26 mouse cellular contexts compared by ENCODE assay signal in genomic region chr11:108098306-108098705, GRCm38 (mm10).
DNase-seq lines count a peak whose midpoint lies in the region; ATAC-seq and TF ChIP-seq lines count a peak whose summit lies in the region.
"Had no signal": no experiment of that assay in that cellular context is flagged by ENCODE, and none has a peak within 500 bp of the region (broad histone marks: within the 10 kb centered on the region; RNA-seq: fewer than 3 reads in every experiment).

No protein-coding gene starts in this region.

- DNase-seq in liver, embryonic 11.5 days (ENCODE audit: low spot score): no peak
- DNase-seq in liver (no peak), Patski (ENCODE audit: low read depth, low spot score) (no peak)
- DNase-seq in naive thymus-derived CD4-positive, alpha-beta T cell, adult 2 months (ENCODE audit: low read depth): peak; percentile 7
- DNase-seq in adrenal gland, postnatal 10 days: no peak
- no peak for DNase-seq in thymus, adult 18-20 months
- no peak for DNase-seq in kidney, adult 2 months
- DNase-seq: cerebellum, adult 18-20 months; cerebellum, postnatal 25 days; embryo, embryonic 11 days; gastrocnemius, postnatal 36 days; kidney, adult 9 months; kidney, postnatal 25 days; layer of hippocampus, postnatal 36 days; lung, adult 2 months; lung, postnatal 14 days had no signal

- H3K27me3 ChIP-seq in liver, embryonic 11.5 days (replicated peaks; ENCODE audit: control insufficient read depth, insufficient read depth, low read length): no peaks in the 10 kb centered on the region
- H3K27me3 ChIP-seq in Patski: no peaks in the 10 kb centered on the region
- H3K27me3 ChIP-seq in kidney, adult 2 months (replicated peaks; ENCODE audit: control insufficient read depth, insufficient read depth, low read length): no peaks in the 10 kb centered on the region
- H3K27me3 ChIP-seq: embryonic facial prominence, embryonic 13.5 days; forebrain, embryonic 12.5 days; megakaryocyte, embryonic 14.5 days; neural tube, embryonic 15.5 days had no signal

- H3K4me2 ChIP-seq in liver, embryonic 11.5 days: no peak overlapping the region
- H3K4me2 ChIP-seq: embryonic facial prominence, embryonic 13.5 days; forebrain, embryonic 12.5 days; neural tube, embryonic 15.5 days had no signal

- TF ChIP-seq CTCF in Patski (IDR thresholded peaks at IDR 0.05): no peak
- TF ChIP-seq CTCF in kidney, adult 2 months (conservative IDR thresholded peaks at IDR 0.05; ENCODE audit: insufficient read depth, insufficient read length, low read depth, low read length): no peak

- no peaks in the 10 kb centered on the region; the same call in 1 of the 2 replicates for H3K4me1 ChIP-seq in liver, embryonic 11.5 days (replicated peaks; ENCODE audit: control insufficient read depth, insufficient read depth, low read length)
- no peaks in the 10 kb centered on the region for H3K4me1 ChIP-seq in kidney, adult 2 months (ENCODE audit: control insufficient read depth, insufficient read depth, low read length)
- H3K4me1 ChIP-seq: embryonic facial prominence, embryonic 13.5 days; forebrain, embryonic 12.5 days; neural tube, embryonic 15.5 days had no signal

- WGBS in liver, embryonic 11.5 days: 49% methylated on average over 7 of the region's 7 CpGs
- 60% methylated on average over 7 of the region's 7 CpGs for WGBS in kidney, adult 2 months

- no peak overlapping the region for H3K9ac ChIP-seq in liver, embryonic 11.5 days (ENCODE audit: low read depth, low read length)
- H3K9ac ChIP-seq: embryonic facial prominence, embryonic 13.5 days; forebrain, embryonic 12.5 days; neural tube, embryonic 15.5 days had no signal

- no peak for TF ChIP-seq POLR2A in kidney, adult 2 months (IDR thresholded peaks at IDR 0.05; ENCODE audit: low read depth, low read length)

- peak; percentile 76 for ATAC-seq in liver, embryonic 11.5 days (replicated peaks; ENCODE audit: low FRiP score)
- ATAC-seq in Patski: peak; percentile 21
- peak; percentile 55 for ATAC-seq in inflammation-experienced regulatory T-cells, adult 6 months
- ATAC-seq: midbrain, embryonic 16.5 days had no signal

- H3K4me3 ChIP-seq in liver, embryonic 11.5 days (ENCODE audit: low read depth, low read length): no peak overlapping the region
- H3K4me3 ChIP-seq in kidney, adult 2 months (ENCODE audit: insufficient read depth, low read depth, low read length): no peak overlapping the region
- H3K4me3 ChIP-seq: embryonic facial prominence, embryonic 13.5 days; erythroblast, embryonic 14.5 days; forebrain, embryonic 12.5 days; heart, embryonic 10.5 days; layer of hippocampus, adult 2 months; megakaryocyte, embryonic 14.5 days; myocyte; neural tube, embryonic 15.5 days had no signal

- POLR2A ChIA-PET in Patski (lab: Charles Lee): interaction anchor here (0.6 kb wide), 1 partner anchor 45 kb away, joined by 3 read pairs; no protein-coding TSS in a partner anchor

- in situ Hi-C loops in Patski (cut with MboI; ENCODE audit: low pct_unique_long_range_greater_than_20kb): no loop called here

- CTCF ChIA-PET in Patski (lab: Charles Lee): interaction anchor here (1.3 kb wide), 1 partner anchor 279 kb away, joined by 3 read pairs; no protein-coding TSS in a partner anchor

- H3K9me3 ChIP-seq in liver, embryonic 11.5 days (ENCODE audit: control insufficient read depth, low read length): no peaks in the 10 kb centered on the region
- H3K9me3 ChIP-seq: embryonic facial prominence, embryonic 13.5 days; forebrain, embryonic 12.5 days; heart, embryonic 10.5 days; megakaryocyte, embryonic 14.5 days; neural tube, embryonic 15.5 days had no signal

- H3K27ac ChIP-seq in liver, embryonic 11.5 days (ENCODE audit: low read depth, low read length): no peak overlapping the region
- H3K27ac ChIP-seq in kidney, adult 2 months (ENCODE audit: insufficient read depth, low read depth, low read length): no peak overlapping the region
- H3K27ac ChIP-seq: embryonic facial prominence, embryonic 13.5 days; forebrain, embryonic 12.5 days; heart, embryonic 10.5 days; layer of hippocampus, adult 2 months; neural tube, embryonic 15.5 days had no signal

- no peaks in the 10 kb centered on the region for H3K36me3 ChIP-seq in liver, embryonic 11.5 days (ENCODE audit: control insufficient read depth, insufficient read depth, low read length)
- H3K36me3 ChIP-seq in kidney, adult 2 months (ENCODE audit: control insufficient read depth, insufficient read depth, low read length): no peaks in the 10 kb centered on the region
- H3K36me3 ChIP-seq: embryonic facial prominence, embryonic 13.5 days; forebrain, embryonic 12.5 days; heart, embryonic 10.5 days; neural tube, embryonic 15.5 days had no signal

Comparison
In these comparisons a context has a peak if more than half of its experiments do, and no peak if none do; other contexts are left out.
1. ATAC-seq: peak in every context shown above with its lines; median percentile 76 in liver, embryonic 11.5 days; 55 in inflammation-experienced regulatory T-cells, adult 6 months; 21 in Patski.